Mouse (Mus musculus): ENCODE data around the gene Depdc1b.

GRCm38 (mm10) chr13:108381161-108381560 lies 65.0 kb downstream of the Depdc1b start:
- TF ChIP-seq CHD2 (IDR thresholded peaks at IDR 0.05; ENCODE audit: low read depth, low read length) (no peak), HCFC1 (IDR thresholded peaks at IDR 0.05; ENCODE audit: borderline replicate concordance, insufficient read depth, low read length) (no peak), ZNF384 (IDR thresholded peaks at IDR 0.05; ENCODE audit: low read depth, low read length) (no peak)

All from ES-E14 (cell line).